22 mouse cellular contexts compared by ENCODE assay signal in genomic region chr17:80028675-80029074, GRCm38 (mm10). TPM values are rescaled to one million over a fixed set of nuclear protein-coding genes. Genes with fewer than 3 reads are reported as not detected.
DNase-seq lines count a peak whose midpoint lies in the region; ATAC-seq lines count a peak whose summit lies in the region.
"Had no signal": no experiment of that assay in that cellular context is flagged by ENCODE, and none has a peak within 500 bp of the region (broad histone marks: within the 10 kb centered on the region; RNA-seq: fewer than 3 reads in every experiment).

No protein-coding gene starts in this region.

- peak; percentile 49 for DNase-seq in heart, adult 11 months
- DNase-seq in heart, adult 9 months (ENCODE audit: low spot score in 2 of 2), result no peak
- DNase-seq in limb, embryonic 10.5 days (ENCODE audit: low spot score), result no peak
- DNase-seq in neural tube, embryonic 10.5 days (ENCODE audit: extremely low spot score, low spot score), result peak; percentile 11
- DNase-seq: adrenal gland, adult 8-10 months; cerebellum, adult 11-12 months; cerebellum, postnatal 10 days; gastrocnemius, postnatal 10 days; heart, postnatal 10 days; kidney, adult 9 months; kidney, postnatal 25 days had no signal

- no peaks in the 10 kb centered on the region for H3K4me1 ChIP-seq in limb, embryonic 13.5 days
- peaks cover 12% of the 10 kb centered on the region for H3K4me1 ChIP-seq in limb, embryonic 10.5 days
- no peaks in the 10 kb centered on the region for H3K4me1 ChIP-seq in neural tube, embryonic 15.5 days
- H3K4me1 ChIP-seq: forebrain, embryonic 12.5 days; heart, embryonic 12.5 days; liver, embryonic 15.5 days; midbrain, embryonic 13.5 days had no signal

- H3K9me3 ChIP-seq in limb, embryonic 13.5 days, result no peaks in the 10 kb centered on the region
- no peaks in the 10 kb centered on the region for H3K9me3 ChIP-seq in limb, embryonic 10.5 days (replicated peaks)
- no peaks in the 10 kb centered on the region for H3K9me3 ChIP-seq in neural tube, embryonic 15.5 days (replicated peaks)
- H3K9me3 ChIP-seq: forebrain, embryonic 12.5 days; heart, embryonic 12.5 days; liver, embryonic 15.5 days; midbrain, embryonic 13.5 days had no signal

- 86% methylated on average over 6 of the region's 6 CpGs for WGBS in limb, embryonic 13.5 days
- WGBS in limb, embryonic 10.5 days, result 89% methylated on average over 6 of the region's 6 CpGs
- 92% methylated on average over 6 of the region's 6 CpGs for WGBS in neural tube, embryonic 15.5 days

- H3K27ac ChIP-seq in limb, embryonic 13.5 days, result no peak overlapping the region
- H3K27ac ChIP-seq in limb, embryonic 10.5 days, result no peak overlapping the region
- H3K27ac ChIP-seq in neural tube, embryonic 15.5 days (replicated peaks), result no peak overlapping the region
- H3K27ac ChIP-seq: forebrain, embryonic 12.5 days; liver, embryonic 15.5 days; macrophage; midbrain, embryonic 13.5 days had no signal

- H3K4me2 ChIP-seq in limb, embryonic 13.5 days (replicated peaks), result no peak overlapping the region
- no peak overlapping the region for H3K4me2 ChIP-seq in neural tube, embryonic 15.5 days
- H3K4me2 ChIP-seq: forebrain, embryonic 12.5 days; heart, embryonic 12.5 days; liver, embryonic 15.5 days; midbrain, embryonic 13.5 days had no signal

- ATAC-seq in limb, embryonic 13.5 days (ENCODE audit: low FRiP score, low read depth), result peak; percentile 36; the same call in 1 of the 2 replicates
- ATAC-seq in neural tube, embryonic 15.5 days (ENCODE audit: low FRiP score), result no peak
- ATAC-seq in CD4-positive, CD25-positive, alpha-beta regulatory T cell, adult 4 months, result no peak
- ATAC-seq: activated CD4-positive, CD25-positive, alpha-beta regulatory T cell, adult 4 months; inflammation-experienced regulatory T-cells, adult 6 months; midbrain, embryonic 13.5 days had no signal

- H3K9ac ChIP-seq in limb, embryonic 13.5 days, result no peak overlapping the region
- H3K9ac ChIP-seq in neural tube, embryonic 15.5 days (replicated peaks), result no peak overlapping the region
- H3K9ac ChIP-seq: forebrain, embryonic 12.5 days; heart, embryonic 12.5 days; liver, embryonic 15.5 days; midbrain, embryonic 13.5 days had no signal

- peaks cover 56% of the 10 kb centered on the region for H3K36me3 ChIP-seq in limb, embryonic 13.5 days
- H3K36me3 ChIP-seq in limb, embryonic 10.5 days, result peaks cover 83% of the 10 kb centered on the region
- peaks cover 41% of the 10 kb centered on the region for H3K36me3 ChIP-seq in neural tube, embryonic 15.5 days

- no peaks in the 10 kb centered on the region for H3K27me3 ChIP-seq in limb, embryonic 13.5 days
- H3K27me3 ChIP-seq in limb, embryonic 10.5 days (ENCODE audit: low read depth, poor library complexity, severe bottlenecking), result no peaks in the 10 kb centered on the region
- no peaks in the 10 kb centered on the region for H3K27me3 ChIP-seq in neural tube, embryonic 15.5 days (replicated peaks)
- H3K27me3 ChIP-seq: forebrain, embryonic 12.5 days; heart, embryonic 12.5 days; liver, embryonic 15.5 days; midbrain, embryonic 13.5 days had no signal

- no peak overlapping the region for H3K4me3 ChIP-seq in limb, embryonic 13.5 days
- no peak overlapping the region for H3K4me3 ChIP-seq in limb, embryonic 10.5 days
- H3K4me3 ChIP-seq in neural tube, embryonic 15.5 days (replicated peaks), result no peak overlapping the region
- H3K4me3 ChIP-seq: forebrain, embryonic 12.5 days; heart, embryonic 12.5 days; liver, embryonic 15.5 days; midbrain, embryonic 13.5 days; myocyte had no signal

RNA-seq across cellular contexts. Expression of gene Hnrnpll, which starts 33.5 kb away (rescaled TPM):
- 63.7 and 64.1 TPM in 2 replicates for polyA plus RNA-seq in limb, embryonic 13.5 days (2015; fragmentation: Nextera tagmentation; extraction: Ambion mirVana)
- 99.2 and 100.0 TPM in 2 replicates for polyA plus RNA-seq in limb, embryonic 10.5 days (2016; fragmentation: Nextera tagmentation; extraction: Ambion mirVana)
- 55.8 and 56.0 TPM in 2 replicates for polyA plus RNA-seq in neural tube, embryonic 15.5 days (2015; fragmentation: Nextera tagmentation; extraction: Ambion mirVana)
- polyA plus RNA-seq in CD4-positive, CD25-positive, alpha-beta regulatory T cell, adult 4 months (2017; shearing (Covaris generic)), result 10 to 100 TPM; 23.0 to 30.2 TPM

Comparison
In these comparisons a context has a peak if more than half of its experiments do, and no peak if none do; other contexts are left out.
1. DNase-seq: peak in heart, adult 11 months (single experiment) and neural tube, embryonic 10.5 days (single experiment); none in heart, adult 9 months (0 of 2) and limb, embryonic 10.5 days (single experiment).